Mouse (Mus musculus) urinary bladder, postnatal 10 days (tissue): ENCODE results near the gene Chaf1a.

ENCODE experiments used
- DNase-seq: peaks from one replicate; pipeline ENCODE4 v3.0.0; 2022; ENCODE audit warnings: low spot score

Gene Chaf1a

GRCm38 (mm10) chr17:56020400-56021084, 19.7 kb upstream of the Chaf1a start:
- DNase-seq: no peak

DNA sequence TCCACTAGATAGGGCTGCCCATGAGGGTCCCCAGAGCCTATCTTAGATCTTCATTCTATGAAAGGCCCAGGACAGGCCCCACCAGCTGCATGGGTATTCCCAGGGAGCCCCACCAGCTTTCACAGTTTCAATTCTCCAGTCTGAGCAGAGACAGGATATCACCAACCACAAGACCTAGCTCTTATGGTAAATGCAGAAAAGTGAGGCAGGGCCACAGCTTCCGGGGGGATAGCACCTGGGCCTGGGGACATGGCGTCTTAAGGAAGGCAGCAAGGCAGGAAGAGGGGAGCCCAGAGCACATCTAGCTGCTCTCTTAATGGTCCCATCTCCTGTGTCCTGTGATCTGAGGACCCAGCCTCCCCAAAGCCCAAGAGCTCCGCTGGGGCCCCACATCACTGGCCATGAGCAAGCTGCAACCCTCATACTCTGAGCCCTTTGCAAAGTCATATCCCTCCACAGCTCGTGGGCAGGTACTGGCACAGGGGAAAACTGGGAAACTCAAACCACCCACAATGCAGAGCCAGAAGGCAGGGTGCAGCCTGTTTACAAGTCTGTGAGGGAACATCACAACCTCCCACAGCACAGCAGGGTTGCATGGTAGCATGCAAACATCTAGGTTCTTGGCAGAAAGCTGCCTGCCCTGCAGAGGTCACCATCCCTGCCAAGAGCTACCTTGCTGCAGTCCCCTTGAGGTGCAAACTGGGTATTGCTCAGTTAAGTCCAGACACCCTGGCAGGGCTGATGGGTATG, 18.9 kb upstream of the Chaf1a start:
- DNase-seq: no peak

- DNase-seq: no peak
These were observed 17.9 kb upstream of the Chaf1a start for GRCm38 (mm10) chr17:56022131-56022988.

GRCm38 (mm10) chr17:56022989-56023290, 17.3 kb upstream of the Chaf1a start:
- DNase-seq: no peak

DNA sequence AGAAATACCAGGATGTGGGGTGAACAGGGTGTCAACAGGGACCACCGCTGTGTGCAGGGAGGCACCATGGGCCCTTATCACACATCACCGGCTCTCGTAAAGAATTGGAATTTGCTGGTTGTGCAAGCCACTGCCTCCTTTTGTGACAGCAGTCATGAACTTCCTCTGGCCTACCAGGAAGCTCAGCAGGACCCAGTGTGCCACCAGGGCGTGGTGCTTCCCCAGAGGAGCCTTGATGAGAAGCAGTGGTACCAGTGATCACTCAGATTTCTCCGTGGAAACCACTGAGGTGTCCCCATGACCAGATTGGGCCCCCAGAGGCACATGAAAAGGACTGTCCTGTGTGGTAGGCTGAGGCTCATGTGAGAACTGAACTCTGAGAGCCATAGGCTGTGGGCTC, 16.9 kb upstream of the Chaf1a start:
- no peak for DNase-seq

GRCm38 (mm10) chr17:56024476-56024875, 15.8 kb upstream of the Chaf1a start:
- DNase-seq: no peak

DNA sequence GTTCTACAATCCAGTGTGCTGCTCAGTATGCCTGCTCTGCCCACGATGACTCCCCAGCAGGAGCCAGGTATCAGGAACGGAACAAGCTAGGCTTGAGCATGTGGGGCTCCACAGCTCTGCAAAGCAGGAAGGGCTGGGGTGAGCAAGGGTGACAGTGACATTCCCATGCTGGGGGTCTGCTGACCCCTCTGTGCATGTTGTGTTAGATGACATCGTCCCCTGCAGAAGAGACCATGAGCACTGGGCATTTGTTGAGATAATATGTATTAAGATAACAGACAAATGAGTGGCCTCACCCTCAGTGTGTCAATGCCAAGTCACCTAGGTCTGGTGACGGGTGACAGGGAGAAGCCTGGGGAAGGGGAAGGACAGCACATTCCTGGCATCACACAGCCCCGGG, 15.3 kb upstream of the Chaf1a start:
- no peak for DNase-seq

- no peak for DNase-seq
These were observed 13.9 kb upstream of the Chaf1a start for GRCm38 (mm10) chr17:56026303-56026702.

GRCm38 (mm10) chr17:56026881-56027280, 13.4 kb upstream of the Chaf1a start:
- no peak for DNase-seq

GRCm38 (mm10) chr17:56027801-56028441, 12.3 kb upstream of the Chaf1a start:
- no peak for DNase-seq

DNA sequence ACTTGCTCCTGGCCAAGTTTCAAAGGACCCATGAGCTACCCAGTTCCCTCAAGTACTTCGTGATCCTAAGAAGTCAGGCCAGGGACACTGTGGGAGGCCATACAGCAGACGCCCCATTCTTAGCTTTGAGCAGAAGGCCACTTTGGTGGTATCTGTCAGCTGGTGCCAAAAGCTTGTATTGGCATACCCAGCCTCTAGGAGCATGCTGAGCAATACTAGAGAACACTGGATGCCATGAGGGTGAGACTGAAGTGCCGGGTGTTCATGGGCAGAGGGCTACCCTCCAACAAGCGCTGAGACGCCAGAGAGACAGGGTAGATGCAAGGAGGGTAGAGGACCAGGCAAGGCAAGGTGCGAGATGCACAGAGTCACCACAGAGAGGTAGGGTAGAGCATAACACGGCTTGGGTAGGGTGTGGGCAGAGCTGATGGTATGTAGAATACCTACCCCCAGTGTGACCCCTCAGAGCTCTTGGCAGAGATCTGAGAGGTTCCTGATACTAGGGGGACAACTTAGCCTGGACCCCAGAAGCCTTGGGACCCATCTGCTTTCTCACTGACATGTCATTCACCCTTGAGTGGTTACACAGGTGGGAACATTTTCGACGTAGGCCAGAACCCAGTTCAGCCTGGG, 9.9 kb upstream of the Chaf1a start:
- DNase-seq: no peak

GRCm38 (mm10) chr17:56030919-56031318, 9.3 kb upstream of the Chaf1a start:
- no peak for DNase-seq

DNA sequence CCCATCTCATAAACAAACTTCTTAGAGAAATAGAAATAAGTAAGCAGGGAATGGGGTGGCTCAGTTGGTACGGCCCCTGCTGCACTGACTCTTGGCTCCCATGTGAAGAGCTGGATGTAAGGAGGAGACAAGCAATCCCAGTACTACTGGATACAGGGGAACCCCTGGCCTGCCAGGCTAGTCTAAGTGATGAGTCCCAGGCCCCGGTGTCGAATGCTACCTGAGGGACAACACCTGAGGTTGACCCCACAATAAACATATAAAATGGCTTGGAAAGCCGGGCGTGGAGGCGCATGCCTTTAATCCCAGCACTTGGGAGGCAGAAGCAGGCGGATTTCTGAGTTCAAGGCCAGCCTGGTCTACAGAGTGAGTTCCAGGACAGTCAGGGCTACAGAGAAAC, 8.8 kb upstream of the Chaf1a start:
- no peak for DNase-seq

DNA sequence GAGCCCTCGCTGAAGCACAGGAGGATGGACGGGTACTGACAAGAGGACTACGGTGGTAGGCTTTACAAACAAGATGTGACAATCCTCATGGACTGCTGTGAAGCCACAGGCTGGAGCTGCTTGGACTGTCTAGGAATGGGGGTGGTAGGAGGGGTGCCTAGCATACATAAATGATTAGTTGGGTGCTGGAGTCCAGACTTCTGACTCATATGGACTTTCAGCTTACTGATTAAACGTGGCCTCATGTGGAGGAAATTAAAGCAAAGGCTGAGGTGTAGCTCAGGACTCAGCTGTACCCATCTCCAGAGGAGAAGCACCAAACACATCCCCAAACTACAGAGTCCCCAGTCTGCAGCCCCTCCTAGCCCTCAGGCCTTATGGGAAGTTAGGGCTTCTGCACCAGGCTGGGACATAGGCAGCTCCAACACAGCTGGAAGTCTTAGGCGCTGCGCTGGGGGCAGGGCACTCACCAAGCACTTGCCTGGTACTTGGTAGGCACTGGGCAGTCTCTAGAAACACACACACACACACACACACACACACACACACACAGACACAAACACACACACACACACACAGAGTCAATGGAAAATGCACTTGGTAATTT, 8.0 kb upstream of the Chaf1a start:
- DNase-seq: no peak

DNA sequence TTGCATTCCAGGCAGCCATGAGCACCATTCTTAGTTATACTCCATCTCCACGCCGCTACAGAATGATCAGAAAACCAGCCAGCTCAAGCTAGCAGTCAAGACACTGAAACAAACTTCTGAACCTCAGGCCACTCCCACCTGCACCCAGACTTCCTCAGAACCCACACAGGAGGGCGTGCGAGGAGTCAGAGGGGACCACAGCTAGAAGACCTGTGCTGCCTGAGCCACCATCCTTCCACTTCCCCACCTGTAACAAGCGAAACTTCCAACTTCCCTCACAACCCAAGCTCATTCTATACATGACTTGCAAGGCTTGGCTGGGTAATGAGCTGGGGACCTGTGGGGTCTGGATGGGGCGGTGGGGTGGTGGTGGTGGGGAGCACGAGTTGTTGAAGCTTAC, 7.4 kb upstream of the Chaf1a start:
- DNase-seq: no peak

DNA sequence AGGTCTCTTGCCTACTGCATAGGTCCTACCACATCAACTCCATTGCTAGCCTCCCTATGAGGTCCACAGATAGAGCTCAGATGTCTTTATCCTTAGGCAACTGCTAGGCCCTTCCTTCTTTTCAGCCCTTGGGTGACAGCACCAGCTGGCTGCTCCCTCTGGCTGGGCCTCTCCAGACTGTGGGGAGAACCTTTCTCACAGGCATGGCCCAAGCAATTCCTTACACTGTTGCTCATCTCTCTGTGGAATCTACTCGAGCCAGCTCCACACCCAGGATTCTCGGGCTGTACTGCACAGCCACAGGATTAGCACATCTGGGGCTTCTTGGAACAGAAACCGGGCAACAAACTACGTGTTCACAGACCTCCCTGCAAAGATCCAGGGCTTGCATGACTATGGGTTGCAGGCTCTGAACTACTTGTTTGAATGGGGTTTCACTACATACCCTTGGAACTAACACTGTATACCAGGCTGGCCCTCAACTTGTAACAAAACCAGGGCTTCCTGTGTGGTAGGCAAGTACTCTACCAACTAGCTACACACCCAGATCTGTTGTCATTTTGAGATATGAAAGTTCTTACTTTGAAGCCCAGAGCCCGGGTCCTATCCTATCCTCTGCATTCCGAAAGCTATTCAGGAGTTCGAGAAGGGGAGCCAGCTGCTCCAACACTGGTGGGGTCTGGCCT, 6.1 kb upstream of the Chaf1a start:
- DNase-seq: no peak

DNA sequence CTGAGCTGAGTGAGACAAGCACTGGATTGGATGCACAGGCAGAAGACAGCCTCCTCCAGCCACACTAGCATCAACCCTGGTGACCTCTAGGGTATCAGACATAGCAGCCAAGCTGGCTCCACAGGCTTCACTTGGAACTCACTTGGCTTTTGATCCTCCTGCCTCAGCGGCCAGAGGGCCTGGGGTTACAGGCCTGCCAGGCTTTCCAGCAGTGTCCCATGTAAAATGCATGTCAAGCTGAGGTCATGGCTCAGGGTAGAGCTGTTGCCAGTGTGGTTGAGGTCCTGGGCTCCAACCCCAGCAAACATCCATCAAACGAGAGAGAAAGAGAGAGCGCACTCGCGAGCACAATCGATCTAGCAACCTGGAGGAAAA, 5.5 kb upstream of the Chaf1a start:
- DNase-seq: no peak

DNA sequence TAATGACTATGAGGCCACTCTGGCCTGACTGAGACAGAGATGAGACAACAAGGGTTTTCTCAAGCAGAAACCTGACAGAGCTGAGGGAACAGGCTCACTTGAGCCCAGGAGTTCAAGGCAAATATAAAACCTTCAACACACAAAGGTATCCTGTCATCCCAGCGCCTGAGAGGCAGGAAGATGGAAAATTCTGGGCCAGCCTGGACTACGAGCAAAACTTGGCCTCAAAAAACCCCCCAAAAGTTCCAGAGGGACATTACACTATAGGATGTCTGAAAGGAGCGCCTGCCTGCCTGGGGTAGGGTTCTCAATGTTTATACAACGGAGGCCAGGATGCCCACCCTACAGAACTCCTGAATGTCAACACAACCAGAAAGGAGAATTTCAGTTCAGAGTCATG, 5.0 kb upstream of the Chaf1a start:
- no peak for DNase-seq

DNA sequence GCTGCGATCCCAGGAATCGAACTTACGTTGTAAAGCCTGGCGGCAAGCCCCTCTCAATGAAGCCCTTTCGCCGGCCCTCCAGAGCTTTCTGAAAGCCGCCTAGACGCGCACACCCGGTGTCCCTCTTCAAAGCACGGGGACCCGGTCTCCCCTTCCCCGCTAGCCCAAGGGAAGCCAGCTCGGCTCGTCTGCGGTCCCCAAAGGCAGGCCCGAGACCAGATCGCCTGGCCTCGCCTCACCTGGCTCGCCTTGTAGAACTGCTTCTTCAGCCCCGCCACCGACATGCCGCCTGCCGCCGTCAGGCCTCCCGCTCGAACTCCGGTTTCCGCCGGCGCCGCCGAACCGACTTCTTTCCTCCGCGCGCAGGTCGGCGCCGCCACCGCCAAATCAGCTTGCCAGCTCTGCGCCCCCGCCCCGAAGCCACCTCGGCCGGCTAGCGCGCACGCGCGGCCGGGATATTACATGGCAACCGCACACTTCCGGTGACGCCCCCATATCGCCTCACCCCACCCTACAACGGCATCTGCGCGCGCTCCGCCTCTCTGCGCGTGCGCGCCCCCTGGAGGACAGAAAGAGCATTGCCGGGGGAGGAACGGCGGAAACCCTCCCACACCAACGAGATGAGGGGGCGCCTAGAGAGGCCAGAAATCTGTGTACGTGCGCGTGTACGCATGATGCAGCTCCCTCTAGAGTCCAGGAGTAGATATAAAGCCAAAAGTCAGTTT, 3.9 kb upstream of the Chaf1a start, which contains the start of gene Sh3gl1:
Gene Sh3gl1 (minus strand): TSS at position 460 of the 725 bp plus-strand sequence.
- DNase-seq: peak; percentile 98

- no peak for DNase-seq
These were observed 3.3 kb upstream of the Chaf1a start for GRCm38 (mm10) chr17:56036901-56037287.
